Mouse (Mus musculus): ENCODE data around the gene Aen. TPM values are rescaled to one million over a fixed set of nuclear protein-coding genes. Genes with fewer than 3 reads are reported as not detected.

The Aen gene
- total and polyA plus RNA-seq, 3 experiments, result 69.1 to 74.2 (median 72.9) TPM

DNA sequence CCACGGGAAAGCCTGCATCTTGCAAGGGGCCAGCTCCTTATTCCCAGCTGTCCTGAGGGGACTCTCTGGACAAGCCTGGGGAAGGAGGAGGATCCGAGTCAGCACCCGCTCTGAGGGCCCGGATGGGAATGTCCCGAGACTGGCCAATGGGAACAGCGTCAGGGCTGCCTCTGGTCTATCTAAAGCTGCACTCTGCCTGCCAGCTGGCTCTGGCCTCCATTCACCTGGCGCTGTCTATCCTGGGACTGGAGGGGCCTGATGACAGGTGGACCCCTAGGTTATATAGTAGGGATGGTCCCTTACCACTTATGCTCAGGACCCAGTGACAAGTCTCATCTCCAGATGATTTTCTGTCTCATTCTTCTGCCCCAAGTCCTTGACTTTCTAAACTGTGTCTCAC, 29.1 kb downstream of the Aen start:
- dilution Hi-C loops (cut with MboI; ENCODE audit: extremely low pct_ligation_motif_present, extremely low pct_unique_long_range_greater_than_20kb, low sequenced_read_pairs), result no loop called here
- DNase-seq (ENCODE audit: extremely low read depth), result no peak

DNA sequence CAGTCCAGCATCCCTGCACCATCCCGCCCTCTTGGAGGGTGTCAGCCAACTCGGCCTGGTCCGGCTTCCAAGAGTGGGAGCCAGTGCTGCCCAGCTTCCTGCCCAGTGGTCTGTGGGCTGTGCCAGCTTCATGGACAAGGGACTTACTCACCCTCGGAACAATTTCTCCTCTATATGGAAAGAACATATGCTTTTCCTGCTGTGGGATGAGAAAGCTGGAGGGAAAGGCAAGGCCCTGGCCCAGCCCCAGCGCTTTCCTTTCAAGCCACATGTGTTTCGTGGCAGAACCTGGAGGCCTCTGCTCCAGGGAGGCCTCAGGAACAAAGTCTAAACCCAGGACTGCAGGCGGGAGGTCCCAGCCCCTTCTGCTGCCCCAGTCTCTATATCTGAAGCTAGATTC, 30.0 kb downstream of the Aen start:
- in situ Hi-C loops (cut with MboI; ENCODE audit: low pct_ligation_motif_present, low pct_unique_long_range_greater_than_20kb, low sequenced_read_pairs), result no loop called here

More for the DNA sequence above, 29.1 kb downstream of the Aen start:
- no peaks in the 10 kb centered on the region for H3K79me2 ChIP-seq (replicated peaks; ENCODE audit: control insufficient read depth, extremely low read depth, insufficient read depth, poor library complexity, severe bottlenecking)
- no peak overlapping the region for H3K27ac ChIP-seq (ENCODE audit: insufficient read depth, low read depth)
- in situ Hi-C loops (cut with MboI; ENCODE audit: low pct_ligation_motif_present, low pct_unique_long_range_greater_than_20kb, low sequenced_read_pairs), result loop anchor here (25.0 kb wide), 1 partner anchor 438 kb away; no protein-coding TSS in a partner anchor
- H3K4me3 ChIP-seq (replicated peaks in 1 of 3; ENCODE audit: low read depth in 2 of 3, low read length in 2 of 3, poor library complexity in 1 of 3), result no peak overlapping the region
- H3K27me3 ChIP-seq (replicated peaks), result peaks cover 45% of the 10 kb centered on the region
- TF ChIP-seq RAD21 (IDR thresholded peaks at IDR 0.05; ENCODE audit: low read depth, low read length) (no peak), CTCF (conservative IDR thresholded peaks at IDR 0.05 in 1 of 2, IDR thresholded peaks at IDR 0.05 in 1 of 2; ENCODE audit: low read depth in 2 of 2, low read length in 2 of 2) (no peak), HCFC1 (IDR thresholded peaks at IDR 0.05; ENCODE audit: low read depth, low read length) (no peak), GABPA (IDR thresholded peaks at IDR 0.05; ENCODE audit: insufficient replicate concordance, low read depth, low read length) (no peak), EP300 (IDR thresholded peaks at IDR 0.05; ENCODE audit: low read length) (no peak), MAZ (IDR thresholded peaks at IDR 0.05; ENCODE audit: low read depth, low read length) (no peak), UBTF (IDR thresholded peaks at IDR 0.05; ENCODE audit: low read depth, low read length) (no peak), CHD2 (IDR thresholded peaks at IDR 0.05; ENCODE audit: low read length) (no peak), JUND (conservative IDR thresholded peaks at IDR 0.05; ENCODE audit: low read depth, low read length) (no peak), USF2 (conservative IDR thresholded peaks at IDR 0.05; ENCODE audit: low read depth, low read length) (no peak), IRF4 (IDR thresholded peaks at IDR 0.05; ENCODE audit: low read depth, low read length) (no peak), MXI1 (IDR thresholded peaks at IDR 0.05; ENCODE audit: low read depth, low read length) (no peak), E2F4 (IDR thresholded peaks at IDR 0.05; ENCODE audit: insufficient replicate concordance, low read depth, low read length) (no peak), MEF2A (IDR thresholded peaks at IDR 0.05; ENCODE audit: borderline replicate concordance, low read depth, low read length) (no peak)
- H3K9ac ChIP-seq (ENCODE audit: insufficient read depth, low read depth), result no peak overlapping the region
- H3K4me2 ChIP-seq (ENCODE audit: insufficient read depth, low read depth, poor library complexity, severe bottlenecking), result no peak overlapping the region
- no peaks in the 10 kb centered on the region for H3K9me3 ChIP-seq (replicated peaks; ENCODE audit: low read length)
- peaks cover 0 to 4% of the 10 kb centered on the region in 2 experiments for H3K36me3 ChIP-seq (replicated peaks in 1 of 2; ENCODE audit: control insufficient read depth in 1 of 2, insufficient read depth in 1 of 2, low read length in 1 of 2)
- H3K4me1 ChIP-seq (ENCODE audit: control insufficient read depth in 1 of 2, insufficient read depth in 2 of 2), result peaks cover 0 to 5% of the 10 kb centered on the region in 2 experiments; a peak in 2 of 4 replicates

More for the DNA sequence above, 30.0 kb downstream of the Aen start:
- peaks cover 53% of the 10 kb centered on the region for H3K27me3 ChIP-seq (replicated peaks)
- 0 out of 4 replicates have a peak, but pooled peaks cover 2 to 3% of the 10 kb centered on the region in 2 experiments for H3K4me1 ChIP-seq (ENCODE audit: control insufficient read depth in 1 of 2, insufficient read depth in 2 of 2)
- dilution Hi-C loops (cut with MboI; ENCODE audit: extremely low pct_ligation_motif_present, extremely low pct_unique_long_range_greater_than_20kb, low sequenced_read_pairs), result no loop called here
- H3K4me2 ChIP-seq (ENCODE audit: insufficient read depth, low read depth, poor library complexity, severe bottlenecking), result no peak overlapping the region
- H3K9me3 ChIP-seq (replicated peaks; ENCODE audit: low read length), result no peaks in the 10 kb centered on the region
- no peak overlapping the region for H3K27ac ChIP-seq (ENCODE audit: insufficient read depth, low read depth)
- no peaks in the 10 kb centered on the region for H3K36me3 ChIP-seq (replicated peaks in 1 of 2; ENCODE audit: control insufficient read depth in 1 of 2, insufficient read depth in 1 of 2, low read length in 1 of 2)
- no peak for DNase-seq (ENCODE audit: extremely low read depth)
- H3K79me2 ChIP-seq (replicated peaks; ENCODE audit: control insufficient read depth, extremely low read depth, insufficient read depth, poor library complexity, severe bottlenecking), result no peaks in the 10 kb centered on the region
- H3K4me3 ChIP-seq (replicated peaks in 1 of 3; ENCODE audit: low read depth in 2 of 3, low read length in 2 of 3, poor library complexity in 1 of 3), result no peak overlapping the region
- TF ChIP-seq RCOR1 (conservative IDR thresholded peaks at IDR 0.05; ENCODE audit: low read depth, low read length) (no peak), NRF1 (IDR thresholded peaks at IDR 0.05; ENCODE audit: low read depth, low read length) (no peak), UBTF (IDR thresholded peaks at IDR 0.05; ENCODE audit: low read depth, low read length) (no peak), BHLHE40 (IDR thresholded peaks at IDR 0.05; ENCODE audit: low read depth, low read length) (no peak), ELF1 (IDR thresholded peaks at IDR 0.05; ENCODE audit: low read depth, low read length) (no peak), NELFE (IDR thresholded peaks at IDR 0.05; ENCODE audit: low read depth, low read length) (no peak), POLR2AphosphoS2 (IDR thresholded peaks at IDR 0.05; ENCODE audit: low read depth, low read length) (no peak), MAFK (IDR thresholded peaks at IDR 0.05; ENCODE audit: insufficient replicate concordance, low read length) (no peak), CTCF (conservative IDR thresholded peaks at IDR 0.05 in 1 of 2, IDR thresholded peaks at IDR 0.05 in 1 of 2; ENCODE audit: low read depth in 2 of 2, low read length in 2 of 2) (no peak), MYC (IDR thresholded peaks at IDR 0.05; ENCODE audit: low read depth, low read length) (no peak), USF2 (conservative IDR thresholded peaks at IDR 0.05; ENCODE audit: low read depth, low read length) (no peak), CHD2 (IDR thresholded peaks at IDR 0.05; ENCODE audit: low read length) (no peak), SMC3 (IDR thresholded peaks at IDR 0.05; ENCODE audit: low read depth, low read length) (no peak)
- no peak overlapping the region for H3K9ac ChIP-seq (ENCODE audit: insufficient read depth, low read depth)

All from CH12.LX (cell line).